Mouse (Mus musculus) layer of hippocampus, postnatal 25 days (tissue): ENCODE results near the gene Drc3. TPM values are rescaled to one million over a fixed set of nuclear protein-coding genes. Genes with fewer than 3 reads are reported as not detected.
A peak's percentile ranks its signal among the peaks of the same experiment; 100 is the strongest.
"Not testable (repeated sequence)": the region's sequence is repeated elsewhere in the genome, so short reads cannot be mapped to it uniquely, and the experiment has no call there.

Experiments used
- DNase-seq, 2 experiments: peaks; one replicate each; pipeline ENCODE4 v3.0.0; 2022; ENCODE audit warnings: mixed read lengths in 2 of 2, low spot score in 1 of 2; ENCODE audit errors: extremely low spot score in 1 of 2
- total RNA-seq, 2 experiments: library from RNA; stranded (reverse); gene quantifications; 2 replicates each; pipeline ENCODE4 v1.2.3; 2021

The Drc3 gene
- total RNA-seq, 2 experiments from 2014 or later, result 5.3 to 5.9 TPM

GRCm38 (mm10) chr11:60384762-60385421 lies 31.8 kb downstream of the Drc3 start:
- DNase-seq, result peak; percentile 47 to 60

GRCm38 (mm10) chr11:60385946-60386345 lies 32.8 kb downstream of the Drc3 start:
- no peak for DNase-seq

GRCm38 (mm10) chr11:60387944-60388343 lies 34.8 kb downstream of the Drc3 start:
- DNase-seq, result no peak

GRCm38 (mm10) chr11:60391346-60391745 lies 38.2 kb downstream of the Drc3 start:
- no peak for DNase-seq

DNA sequence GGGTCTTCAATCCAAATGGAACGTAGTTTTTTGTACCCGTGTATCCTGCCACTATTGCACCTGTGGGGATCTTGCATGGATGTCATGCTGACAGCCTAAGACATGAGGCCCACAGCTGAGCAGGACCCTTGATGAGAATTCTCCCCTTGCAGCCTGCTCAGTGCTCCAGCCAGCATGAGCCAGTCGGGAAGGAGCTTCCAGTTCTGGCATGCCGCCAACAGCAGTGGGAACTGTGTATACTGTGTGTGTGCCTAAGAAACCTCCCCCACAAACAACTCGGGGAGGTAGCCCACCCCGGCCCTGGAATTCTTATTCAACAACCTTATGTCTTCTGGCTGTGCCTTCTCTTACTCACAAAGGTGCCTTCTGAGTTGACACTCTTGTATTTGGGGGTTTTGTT lies 43.4 kb downstream of the Drc3 start:
- DNase-seq, result peak in 1 of 2 experiments; percentile 34

DNA sequence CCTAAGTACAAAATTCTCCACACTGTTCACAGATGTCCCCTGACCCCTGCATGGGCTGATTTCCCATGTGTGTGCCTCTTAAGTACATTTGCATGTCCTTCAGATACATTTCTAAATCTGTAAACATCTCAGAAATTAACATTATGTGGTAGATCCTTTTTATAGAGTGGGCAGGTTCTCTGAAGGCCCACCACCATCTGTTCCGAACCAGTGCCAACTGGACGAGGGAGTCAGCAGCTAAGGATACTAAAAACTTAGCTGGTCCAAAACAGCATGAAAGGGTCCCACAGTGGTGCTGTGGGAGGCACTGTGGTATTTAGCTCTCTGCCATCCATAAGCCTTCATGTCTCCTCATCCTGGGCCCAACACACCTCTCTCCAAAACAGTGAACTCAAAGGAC lies 44.0 kb downstream of the Drc3 start:
- no peak for DNase-seq

GRCm38 (mm10) chr11:60406606-60407005 lies 53.5 kb downstream of the Drc3 start:
- DNase-seq, result no peak

DNA sequence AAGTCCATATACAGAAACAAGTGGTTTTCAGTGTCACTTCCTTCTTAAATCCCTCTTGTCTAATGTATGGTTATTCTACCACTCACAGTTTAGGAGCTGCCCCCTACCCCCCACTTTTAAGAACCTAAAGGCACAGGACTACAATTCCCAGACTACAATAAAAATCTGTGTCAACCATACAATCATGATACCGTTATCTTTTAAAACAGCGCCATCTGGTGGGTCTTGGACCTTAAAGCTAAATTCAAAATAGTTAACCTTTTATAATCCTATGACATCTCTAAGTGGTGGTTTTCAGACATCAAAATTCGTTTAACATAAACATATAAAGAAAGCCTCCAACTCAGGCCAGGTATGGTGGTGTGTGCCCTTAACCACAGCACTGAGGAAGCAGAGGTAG lies 59.0 kb downstream of the Drc3 start:
- DNase-seq, result peak; percentile 43 to 82

- no peak for DNase-seq
Observed at GRCm38 (mm10) chr11:60412921-60413320, 59.8 kb downstream of the Drc3 start.

- no peak for DNase-seq
Observed at GRCm38 (mm10) chr11:60416590-60416962, 63.4 kb downstream of the Drc3 start.

DNA sequence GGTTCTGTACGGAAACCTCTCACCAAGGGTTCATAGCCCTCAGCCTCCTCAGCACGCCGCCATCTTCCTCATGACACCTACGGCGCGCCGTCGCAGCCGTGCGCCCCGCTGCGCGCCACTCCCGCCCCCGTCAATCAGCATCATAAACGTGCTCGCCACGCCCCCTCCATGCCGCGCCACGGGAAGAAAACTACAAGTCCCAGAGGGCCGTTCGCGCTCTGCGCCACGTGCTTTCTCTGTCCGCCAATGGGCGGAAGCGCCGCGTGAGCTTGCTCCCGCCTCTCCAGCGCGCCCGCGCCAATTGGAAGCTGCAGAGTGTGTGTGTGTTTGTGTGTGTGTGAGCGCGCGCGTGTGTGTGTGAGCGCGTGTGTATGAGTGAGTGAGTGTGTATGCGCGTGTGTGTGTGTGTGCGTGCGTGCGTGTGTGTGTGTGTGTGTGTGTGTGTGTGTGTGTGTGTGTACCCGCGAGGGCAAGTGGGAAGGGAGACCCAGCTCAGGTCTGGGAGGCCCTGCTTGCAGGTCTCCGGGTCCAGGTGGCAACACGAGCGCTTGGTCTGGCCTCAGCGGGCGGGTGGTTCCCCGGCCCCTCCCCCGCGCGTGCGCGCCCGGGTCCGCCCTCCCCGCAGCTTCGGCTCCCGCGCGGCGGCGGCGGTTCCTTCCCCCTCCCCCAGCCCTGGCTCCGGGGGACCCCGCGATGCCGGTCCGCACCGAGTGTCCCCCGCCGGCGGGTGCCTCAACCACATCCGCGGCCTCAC lies 64.0 kb downstream of the Drc3 start, which contains the start of gene Gid4:
Gene Gid4 (plus strand): TSS at position 183 of the 754 bp plus-strand sequence.
- DNase-seq, result peak; percentile 93 to 96

- DNase-seq, result peak in 1 of 2 experiments; percentile 10
Observed at GRCm38 (mm10) chr11:60417717-60418472, 64.8 kb downstream of the Drc3 start, which contains the start of gene Atpaf2. Atpaf2 (minus strand) TSS chr11:60418457.

GRCm38 (mm10) chr11:60418473-60418803 lies 65.3 kb downstream of the Drc3 start:
- no peak for DNase-seq

DNA sequence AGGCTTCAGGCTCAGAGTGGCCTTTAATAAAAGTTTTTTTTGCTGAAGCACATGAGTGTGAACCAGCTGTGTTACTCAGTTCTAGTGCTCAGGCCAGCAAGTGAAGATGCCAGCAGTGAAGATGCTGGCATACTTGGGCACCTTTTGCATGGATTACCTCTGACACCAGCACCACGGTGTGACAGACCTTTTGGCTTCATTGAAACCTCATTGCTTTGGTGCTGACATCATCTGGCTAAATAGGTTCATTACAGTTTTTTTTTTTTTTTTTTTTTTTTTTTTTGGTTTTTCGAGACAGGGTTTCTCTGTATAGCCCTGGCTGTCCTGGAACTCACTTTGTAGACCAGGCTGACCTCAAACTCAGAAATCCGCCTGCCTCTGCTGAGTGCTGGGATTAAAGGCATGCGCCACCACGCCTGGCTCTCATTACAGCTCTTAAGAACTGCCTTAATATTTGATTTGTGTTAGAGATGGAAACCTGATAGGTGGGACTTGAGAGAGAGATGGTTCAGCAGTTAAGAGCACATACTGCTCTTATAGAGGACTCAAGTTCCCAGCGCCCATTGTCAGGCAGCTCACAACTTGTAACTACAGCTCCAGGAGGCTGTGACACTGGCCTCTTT lies 69.0 kb downstream of the Drc3 start:
- no peak for DNase-seq

GRCm38 (mm10) chr11:60423006-60423405 lies 69.9 kb downstream of the Drc3 start:
- no peak for DNase-seq

- DNase-seq, result no peak
Observed at GRCm38 (mm10) chr11:60426417-60426816, 73.3 kb downstream of the Drc3 start.

- no peak for DNase-seq
Observed at GRCm38 (mm10) chr11:60427628-60428027, 74.5 kb downstream of the Drc3 start.

DNA sequence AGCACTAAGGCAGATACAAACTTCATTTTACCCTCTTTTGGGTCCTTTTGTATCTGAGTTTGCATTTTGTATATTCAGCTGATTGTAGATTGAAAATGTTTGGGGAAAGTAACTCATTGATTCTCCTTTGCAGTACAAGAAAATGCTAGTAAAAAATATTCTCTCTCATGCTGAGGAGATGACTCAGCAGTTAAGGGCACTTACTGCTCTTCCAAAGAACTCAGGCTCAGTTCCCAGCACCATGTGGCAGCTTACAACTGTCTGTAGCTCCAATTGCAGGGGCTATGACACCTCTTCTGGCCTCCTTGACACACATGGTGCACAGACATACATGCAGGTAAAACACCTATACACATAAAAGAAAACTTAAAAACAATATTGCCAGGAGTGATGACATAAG lies 80.4 kb downstream of the Drc3 start:
- DNase-seq, result no peak

DNA sequence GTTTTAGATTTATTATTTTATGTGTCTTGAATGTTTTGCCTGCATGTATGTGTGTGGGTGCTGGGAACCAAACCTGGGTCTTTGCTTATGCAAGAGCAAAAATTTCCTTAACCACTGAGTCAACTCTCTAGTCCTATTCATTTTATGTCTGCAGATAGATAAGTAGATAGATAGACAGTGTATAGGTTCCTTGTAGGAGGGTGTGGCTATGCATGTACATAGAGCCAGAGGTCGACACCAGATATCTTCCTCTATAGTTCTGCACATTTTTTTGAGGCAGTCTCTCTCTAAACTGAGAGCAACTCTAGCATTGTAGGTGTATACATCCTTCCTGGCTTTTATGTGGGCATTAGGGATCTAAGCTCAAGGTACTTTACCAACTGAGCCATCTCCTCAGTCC lies 82.0 kb downstream of the Drc3 start:
- no peak for DNase-seq

DNA sequence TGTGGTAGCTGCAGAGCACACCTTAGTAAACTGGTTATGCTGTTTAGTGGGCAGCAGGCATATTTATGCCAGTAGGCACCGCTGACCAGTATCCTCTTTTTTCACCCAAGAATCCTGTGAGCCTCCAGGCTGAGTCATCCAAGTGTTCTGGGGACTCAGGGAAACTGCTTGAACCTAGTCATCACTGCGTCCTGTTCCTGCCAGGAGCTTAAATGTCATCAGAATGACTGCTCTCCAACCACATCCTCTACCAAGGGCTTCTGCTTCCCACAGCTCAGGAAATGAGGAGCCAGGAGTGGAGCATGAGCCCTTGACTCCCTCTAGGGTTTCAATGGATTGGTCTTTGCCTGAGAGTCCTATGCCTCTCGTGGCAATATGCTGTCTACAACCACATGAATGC lies 83.5 kb downstream of the Drc3 start:
- DNase-seq, result no peak

GRCm38 (mm10) chr11:60439621-60440020 lies 86.5 kb downstream of the Drc3 start:
- not testable (repeated sequence) for DNase-seq
